Mouse (Mus musculus) kidney, embryonic 16.5 days (tissue): ENCODE measurements around the gene Arl6ip4. TPM values are rescaled to one million over a fixed set of nuclear protein-coding genes. Genes with fewer than 3 reads are reported as not detected.

Experiments used
- ATAC-seq: fragments of 200-750 bp; cut with Nextera tagmentation; 2 replicates; pipeline ENCODE4 v1.8.0; 2017; ENCODE audit warnings: moderate TSS enrichment; ENCODE audit not compliant: low FRiP score, low TSS enrichment
- H3K27ac ChIP-seq: fragments of 300-500 bp; sonication (generic); 2 replicates; pipeline ENCODE4 v1.5.1; 2014; ENCODE audit warnings: low read length
- H3K27me3 ChIP-seq: fragments of 300-500 bp; sonication (generic); 2 replicates; pipeline ENCODE4 v1.6.1; 2014; ENCODE audit warnings: low read length, control low read depth, mixed read lengths; ENCODE audit not compliant: insufficient read depth
- H3K36me3 ChIP-seq: fragments of 300-500 bp; sonication (generic); 2 replicates; pipeline ENCODE4 v1.6.1; 2014; ENCODE audit warnings: low read length, control low read depth, mixed read lengths; ENCODE audit not compliant: insufficient read depth
- H3K4me1 ChIP-seq: fragments of 300-500 bp; sonication (generic); 2 replicates; pipeline ENCODE4 v1.6.1; 2014; ENCODE audit warnings: low read length, control low read depth, mixed read lengths; ENCODE audit not compliant: insufficient read depth
- H3K4me2 ChIP-seq: fragments of 300-500 bp; sonication (generic); replicated peaks from 2 replicates; pipeline ENCODE4 v1.6.1; 2014; ENCODE audit warnings: low read depth, low read length
- H3K4me3 ChIP-seq: fragments of 300-500 bp; sonication (generic); 2 replicates; pipeline ENCODE4 v1.5.1; 2014; ENCODE audit warnings: mild to moderate bottlenecking, low read length
- H3K9ac ChIP-seq: fragments of 300-500 bp; sonication (generic); replicated peaks from 2 replicates; pipeline ENCODE4 v1.6.1; 2014; ENCODE audit warnings: low read length
- H3K9me3 ChIP-seq: fragments of 300-500 bp; sonication (generic); 2 replicates; pipeline ENCODE4 v1.6.1; 2016; ENCODE audit warnings: low read length, control low read depth
- WGBS: fragments of 180-500 bp; shearing (Covaris S2); extraction: QIAGEN DNeasy Blood & Tissue Kit; methylation state at CpG from one replicate; pipeline ENCODE4 v1.1.7; 2014; 5-methylcytosine and 5-hydroxymethylcytosine counted together
- polyA plus RNA-seq: library from polyadenylated mRNA; unstranded; fragments of >200 nt; fragmentation: Nextera tagmentation; extraction: Ambion mirVana; gene quantifications from 2 replicates; pipeline ENCODE4 v1.2.1, GENCODE M21; 2015

The Arl6ip4 gene
- polyA plus RNA-seq, 1 experiment from 2014 or later: 102 TPM

DNA sequence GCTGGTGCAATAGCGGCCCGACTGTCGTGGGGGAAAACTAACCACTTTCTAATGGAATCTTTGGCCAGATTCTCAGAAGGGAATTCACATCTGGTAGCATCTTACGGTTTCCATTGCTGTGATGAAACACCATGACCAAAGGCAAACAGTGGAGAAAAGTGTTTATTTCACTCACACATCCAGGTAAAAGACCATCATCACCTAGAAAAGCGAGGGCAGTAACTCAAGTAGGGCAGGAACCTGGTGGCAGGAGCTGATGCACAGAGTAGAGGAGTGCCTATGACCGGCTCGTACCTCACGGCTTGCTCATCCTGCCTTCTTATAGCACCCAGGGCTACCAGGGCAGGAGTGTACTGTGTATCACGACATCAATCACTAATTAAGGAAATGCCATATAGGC, 12.3 kb upstream of the Arl6ip4 start:
- Histone ChIP-seq H3K4me3 (no peak overlapping the region), H3K9ac (no peak overlapping the region), H3K27ac (no peak overlapping the region), H3K27me3 (no peaks in the 10 kb centered on the region), H3K4me2 (no peak overlapping the region), H3K36me3 (no peaks in the 10 kb centered on the region), H3K4me1 (no peaks in the 10 kb centered on the region), H3K9me3 (peaks cover 3% of the 10 kb centered on the region; the same call in 1 of the 2 replicates)
- ATAC-seq: no peak
- WGBS: 95% methylated on average over 9 of the region's 9 CpGs

DNA sequence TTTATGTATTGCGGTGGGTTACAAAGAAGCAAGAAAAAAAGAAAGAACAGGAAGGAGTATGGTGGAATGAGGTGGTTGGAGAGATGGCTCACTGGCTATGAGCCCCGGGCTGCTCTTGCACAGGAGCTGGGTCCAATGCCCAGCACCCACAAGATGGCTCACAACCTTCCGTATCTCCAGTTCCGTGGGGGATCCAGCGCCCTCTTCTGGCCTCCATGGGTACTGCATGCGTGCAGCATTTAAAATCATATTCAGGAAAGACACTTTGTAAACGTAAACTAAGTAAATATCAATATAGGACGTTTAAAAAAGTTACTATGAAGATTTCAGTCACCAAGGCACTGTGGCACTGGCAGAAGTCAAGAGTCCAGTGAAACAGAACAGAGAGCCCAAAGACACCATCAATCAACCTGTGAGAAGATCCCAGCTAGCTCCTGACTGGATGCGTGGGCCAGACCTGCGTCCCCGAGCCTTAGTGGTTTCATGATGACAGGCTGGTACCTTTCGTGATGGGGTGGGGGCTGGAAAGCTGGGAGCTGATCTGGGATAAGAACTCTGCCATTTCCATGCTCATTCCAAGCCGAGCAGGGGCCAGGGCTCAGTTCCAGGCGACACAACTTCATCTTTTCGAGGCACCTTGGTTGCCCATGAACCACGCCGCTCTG, 4.7 kb upstream of the Arl6ip4 start:
- Histone ChIP-seq H3K4me3 (peak overlapping the region; percentile 92), H3K27ac (peak overlapping the region; percentile 80), H3K4me1 (peaks cover 19% of the 10 kb centered on the region), H3K27me3 (no peaks in the 10 kb centered on the region), H3K9ac (peak overlapping the region; percentile 78), H3K36me3 (peaks cover 4% of the 10 kb centered on the region; the same call in 1 of the 2 replicates), H3K9me3 (0 out of 2 replicates have a peak, but pooled peaks cover 3% of the 10 kb centered on the region), H3K4me2 (peak overlapping the region; percentile 95)
- 21% methylated on average over 17 of the region's 17 CpGs for WGBS
- no peak for ATAC-seq

DNA sequence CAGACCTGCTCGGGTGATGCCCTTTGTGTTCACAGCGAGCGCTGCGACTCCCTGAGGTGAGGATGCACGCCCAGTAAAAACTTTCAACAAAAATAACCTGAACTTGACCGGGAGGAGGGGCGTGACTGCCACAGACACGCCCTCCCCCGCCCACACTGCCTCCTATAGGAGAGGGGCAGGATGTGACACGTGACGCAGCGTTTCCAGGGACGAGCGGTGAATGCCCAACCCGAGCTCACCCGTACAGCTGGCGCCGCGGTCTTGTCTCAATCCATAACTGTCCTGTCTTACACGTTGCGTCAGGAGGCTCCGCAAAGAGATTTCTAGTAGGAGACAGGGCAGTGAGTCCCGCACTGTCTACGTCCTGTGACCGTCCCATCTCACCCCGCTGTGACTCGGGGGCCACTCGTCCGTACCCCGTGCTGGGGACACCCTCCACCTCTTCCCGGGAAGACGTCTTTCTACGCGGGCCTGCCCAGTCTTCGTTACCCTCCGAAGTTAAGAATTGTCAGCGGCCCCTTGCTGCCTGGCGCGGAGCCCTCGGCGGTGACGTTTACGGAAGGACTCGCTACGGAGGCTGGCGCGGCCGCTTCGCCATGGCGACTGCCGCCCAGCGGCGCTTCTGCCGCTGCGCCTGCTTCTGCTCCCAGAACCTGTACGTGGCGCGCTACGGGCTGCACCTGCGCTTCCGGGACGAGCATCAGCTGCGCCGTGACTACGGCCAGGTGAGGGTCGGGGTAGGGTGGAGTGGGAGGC, 4.0 kb upstream of the Arl6ip4 start, which contains the start of gene Ogfod2:
Gene Ogfod2, plus strand, starts transcription at position 556 of the 756 bp plus-strand sequence.
- peak within 1 kb of the TSS; percentile 95 for H3K4me2 ChIP-seq
- H3K4me1 ChIP-seq: peaks cover 25% of the 10 kb centered on the region
- H3K36me3 ChIP-seq: peaks cover 4% of the 10 kb centered on the region; the same call in 1 of the 2 replicates
- peak within 1 kb of the TSS; percentile 92 for H3K4me3 ChIP-seq
- H3K9me3 ChIP-seq: 0 out of 2 replicates have a peak, but pooled peaks cover 3% of the 10 kb centered on the region
- ATAC-seq: peak; percentile 96
- H3K27ac ChIP-seq: peak within 1 kb of the TSS; percentile 91
- under 1% methylated on average over 66 of the region's 66 CpGs for WGBS
- H3K9ac ChIP-seq: peak within 1 kb of the TSS; percentile 80
- no peaks in the 10 kb centered on the region for H3K27me3 ChIP-seq

DNA sequence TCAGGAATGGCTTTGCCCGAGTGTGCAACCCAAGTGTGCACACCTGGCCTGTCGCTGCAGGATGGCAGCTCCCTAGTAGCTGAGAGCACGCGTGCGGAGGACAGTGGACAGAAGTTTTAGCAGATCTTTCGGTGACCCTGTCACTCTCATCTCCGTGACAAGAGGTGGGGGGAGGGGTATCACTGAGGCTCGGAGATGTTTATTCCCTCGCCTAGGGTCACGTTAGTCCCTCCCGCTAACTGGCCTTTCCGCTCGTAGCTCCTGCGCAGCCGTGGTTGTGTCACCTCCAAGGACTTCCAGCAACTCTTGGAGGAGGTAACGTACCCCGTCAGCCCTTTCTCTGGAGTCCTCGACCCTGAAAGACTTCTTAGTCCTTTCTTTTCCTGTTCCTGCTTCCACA, 3.4 kb upstream of the Arl6ip4 start:
- 2% methylated on average over 18 of the region's 18 CpGs for WGBS
- Histone ChIP-seq H3K27me3 (no peaks in the 10 kb centered on the region), H3K4me1 (peaks cover 28% of the 10 kb centered on the region), H3K4me2 (peak overlapping the region; percentile 95), H3K27ac (peak overlapping the region; percentile 69), H3K9ac (peak overlapping the region; percentile 80), H3K9me3 (0 out of 2 replicates have a peak, but pooled peaks cover 3% of the 10 kb centered on the region), H3K4me3 (peak overlapping the region; percentile 92), H3K36me3 (peaks cover 9% of the 10 kb centered on the region)
- no peak; the same call in 1 of the 2 replicates for ATAC-seq

DNA sequence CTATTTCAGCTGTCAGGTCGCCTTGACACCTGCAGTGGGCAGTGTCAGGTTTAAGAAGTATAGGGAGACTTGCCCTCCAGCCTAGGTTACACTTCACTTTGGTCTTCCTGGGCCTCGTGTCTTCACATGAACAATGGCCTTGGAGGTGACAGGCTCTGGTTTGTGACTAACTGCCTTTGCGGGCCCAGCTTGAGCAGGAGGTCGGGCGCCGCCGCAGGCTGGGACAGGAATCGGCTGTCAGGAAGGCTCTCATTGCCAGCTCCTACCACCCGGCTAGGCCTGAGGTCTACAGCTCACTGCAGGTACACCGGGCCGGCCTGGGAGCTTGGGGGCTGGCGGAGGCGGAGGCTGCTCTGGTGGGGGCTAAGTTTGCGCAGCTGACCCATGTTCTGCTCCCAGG, 2.9 kb upstream of the Arl6ip4 start:
- ATAC-seq: no peak
- 18% methylated on average over 14 of the region's 14 CpGs for WGBS
- Histone ChIP-seq H3K4me3 (peak overlapping the region; percentile 92), H3K9me3 (0 out of 2 replicates have a peak, but pooled peaks cover 3% of the 10 kb centered on the region), H3K27me3 (no peaks in the 10 kb centered on the region), H3K36me3 (peaks cover 14% of the 10 kb centered on the region), H3K4me1 (peaks cover 28% of the 10 kb centered on the region), H3K9ac (peak overlapping the region; percentile 80), H3K4me2 (peak overlapping the region; percentile 95), H3K27ac (peak overlapping the region; percentile 69)

DNA sequence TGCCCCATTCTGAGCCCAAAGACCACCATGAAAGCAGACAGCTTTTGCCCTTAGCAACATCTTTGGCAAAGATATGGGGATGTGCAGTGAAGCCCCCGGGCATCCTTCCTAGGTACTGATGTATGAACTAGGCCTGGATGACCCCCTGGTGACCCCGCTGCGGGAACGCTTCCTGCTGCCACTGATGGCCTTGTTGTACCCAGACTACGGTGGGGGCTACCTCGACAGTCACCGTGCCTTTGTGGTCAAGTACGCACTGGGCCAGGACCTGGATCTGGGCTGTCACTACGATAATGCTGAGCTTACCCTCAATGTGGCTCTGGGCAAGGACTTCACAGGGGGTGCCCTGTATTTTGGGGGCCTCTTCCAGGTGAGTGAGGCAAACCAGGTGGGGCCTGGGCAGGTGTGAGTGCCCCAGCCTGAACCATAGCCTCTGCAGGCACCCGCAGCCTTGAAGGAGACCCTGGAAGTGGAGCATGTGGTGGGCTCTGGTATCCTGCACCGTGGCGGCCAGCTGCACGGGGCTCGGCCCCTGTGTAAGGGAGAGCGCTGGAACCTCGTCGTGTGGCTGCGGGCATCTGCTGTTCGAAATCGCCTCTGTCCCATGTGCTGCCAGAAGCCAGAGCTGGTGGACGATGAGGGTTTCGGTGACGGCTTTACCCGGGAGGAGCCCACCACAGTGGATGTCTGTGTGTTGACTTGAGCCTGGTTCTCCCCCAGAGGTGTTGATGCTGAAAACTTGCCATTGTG, 1.4 kb upstream of the Arl6ip4 start:
- no peak overlapping the region for H3K4me2 ChIP-seq
- ATAC-seq: no peak
- no peak overlapping the region for H3K27ac ChIP-seq
- H3K4me3 ChIP-seq: no peak overlapping the region
- no peak overlapping the region for H3K9ac ChIP-seq
- WGBS: 92% methylated on average over 24 of the region's 24 CpGs
- H3K4me1 ChIP-seq: peaks cover 28% of the 10 kb centered on the region
- H3K36me3 ChIP-seq: peaks cover 24% of the 10 kb centered on the region
- H3K9me3 ChIP-seq: 0 out of 2 replicates have a peak, but pooled peaks cover 3% of the 10 kb centered on the region
- H3K27me3 ChIP-seq: no peaks in the 10 kb centered on the region

DNA sequence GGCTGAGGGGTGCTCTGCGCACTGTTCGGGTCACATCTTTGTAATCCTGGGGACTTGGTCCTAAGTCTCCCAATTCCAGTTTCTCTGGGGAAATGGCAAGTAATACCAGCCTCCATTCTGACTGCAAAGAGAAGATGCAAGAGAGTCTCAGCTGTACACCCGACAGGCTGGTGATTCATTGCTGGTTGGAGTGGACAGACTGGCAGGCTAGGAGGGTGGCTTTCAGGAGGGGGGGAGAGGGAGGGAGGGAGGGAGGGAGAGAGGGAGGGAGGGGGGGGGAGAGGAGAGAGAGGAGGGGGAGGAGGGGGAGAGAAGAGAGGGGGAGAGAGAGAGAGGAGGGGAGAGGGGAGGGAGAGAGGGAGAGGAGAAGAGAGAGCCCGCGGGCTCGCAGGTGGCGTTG, 358 bp upstream of the Arl6ip4 start:
- H3K27ac ChIP-seq: peak overlapping the region; percentile 86
- WGBS: 24% methylated on average over 7 of the region's 7 CpGs

DNA sequence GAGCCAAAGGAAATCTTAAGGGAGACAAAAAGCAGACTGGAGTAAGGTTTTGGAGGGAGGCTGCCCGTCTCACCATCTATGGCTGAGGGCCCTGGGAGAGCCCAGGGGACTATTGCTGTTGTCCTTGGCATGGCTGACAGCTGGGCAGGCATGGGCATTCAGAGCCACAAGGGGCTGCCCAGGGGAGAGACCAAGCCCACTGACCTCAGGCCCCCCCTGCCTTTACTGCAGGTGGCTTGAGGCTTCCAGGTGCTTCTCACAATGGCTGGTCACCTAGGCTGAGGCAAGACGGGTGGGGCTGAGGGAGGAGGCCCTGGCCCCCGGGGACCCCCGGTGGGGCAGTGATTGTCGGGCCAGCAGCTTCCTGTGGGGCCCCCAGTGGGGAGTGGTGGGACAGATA, 3.3 kb downstream of the Arl6ip4 start:
- no peak overlapping the region for H3K27ac ChIP-seq
- H3K9me3 ChIP-seq: no peaks in the 10 kb centered on the region
- no peak overlapping the region for H3K9ac ChIP-seq
- peaks cover 60% of the 10 kb centered on the region for H3K36me3 ChIP-seq
- no peaks in the 10 kb centered on the region for H3K27me3 ChIP-seq
- H3K4me1 ChIP-seq: peaks cover 12% of the 10 kb centered on the region
- H3K4me2 ChIP-seq: no peak overlapping the region
- ATAC-seq: no peak
- no peak overlapping the region for H3K4me3 ChIP-seq
- WGBS: 73% methylated on average over 5 of the region's 5 CpGs

More for the DNA sequence above, 358 bp upstream of the Arl6ip4 start:
- H3K4me1 ChIP-seq: peaks cover 28% of the 10 kb centered on the region
- 0 out of 2 replicates have a peak, but pooled peaks cover 3% of the 10 kb centered on the region for H3K9me3 ChIP-seq
- H3K36me3 ChIP-seq: peaks cover 35% of the 10 kb centered on the region
- peak overlapping the region; percentile 85 for H3K4me3 ChIP-seq
- ATAC-seq: no peak
- H3K4me2 ChIP-seq: peak overlapping the region; percentile 98
- H3K9ac ChIP-seq: peak overlapping the region; percentile 93
- H3K27me3 ChIP-seq: no peaks in the 10 kb centered on the region

DNA sequence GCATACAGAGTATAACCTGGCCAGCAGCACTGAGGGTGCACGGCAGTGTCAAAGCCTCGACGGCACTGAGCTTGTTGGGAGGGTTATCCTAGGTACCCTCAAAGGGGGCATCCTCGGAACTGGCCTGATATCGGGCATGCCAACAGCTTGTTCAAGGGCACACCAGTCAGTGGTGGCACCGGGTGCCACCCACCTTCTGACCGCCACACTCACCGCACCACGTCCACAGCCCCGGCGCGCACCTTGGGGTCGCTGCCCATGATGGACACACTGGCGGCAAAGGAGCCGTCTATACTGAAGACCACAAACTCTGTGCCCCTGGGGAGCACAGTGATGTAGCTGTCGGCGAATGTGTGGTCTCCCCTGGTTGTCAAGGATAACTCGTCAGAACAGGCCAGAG, 6.5 kb downstream of the Arl6ip4 start:
- H3K27ac ChIP-seq: no peak overlapping the region
- no peaks in the 10 kb centered on the region for H3K4me1 ChIP-seq
- no peak overlapping the region for H3K9ac ChIP-seq
- peaks cover 63% of the 10 kb centered on the region for H3K36me3 ChIP-seq
- no peak overlapping the region for H3K4me2 ChIP-seq
- H3K27me3 ChIP-seq: no peaks in the 10 kb centered on the region
- H3K9me3 ChIP-seq: no peaks in the 10 kb centered on the region
- WGBS: 89% methylated on average over 18 of the region's 18 CpGs
- no peak for ATAC-seq
- H3K4me3 ChIP-seq: no peak overlapping the region
